Mouse (Mus musculus) embryo, embryonic 11.5 days (tissue): ENCODE measurements around the gene Ogfod2.

Experiments
- DNase-seq: peaks from one replicate; pipeline ENCODE4 v3.0.0-alpha.2; 2012; ENCODE audit warnings: low read depth, low spot score

The Ogfod2 gene

GRCm38 (mm10) chr5:124111742-124112497, at the start of gene Ogfod2:
Gene Ogfod2 (plus strand): TSS chr5:124112297.
- peak; percentile 96 for DNase-seq

GRCm38 (mm10) chr5:124069657-124070056, 42.4 kb upstream of the Ogfod2 start:
- DNase-seq: no peak

GRCm38 (mm10) chr5:124073682-124074081, 38.4 kb upstream of the Ogfod2 start:
- no peak for DNase-seq

GRCm38 (mm10) chr5:124074845-124075307, 37.2 kb upstream of the Ogfod2 start:
- DNase-seq: no peak

- DNase-seq: no peak
Measured at GRCm38 (mm10) chr5:124075716-124076115, 36.4 kb upstream of the Ogfod2 start.

DNA sequence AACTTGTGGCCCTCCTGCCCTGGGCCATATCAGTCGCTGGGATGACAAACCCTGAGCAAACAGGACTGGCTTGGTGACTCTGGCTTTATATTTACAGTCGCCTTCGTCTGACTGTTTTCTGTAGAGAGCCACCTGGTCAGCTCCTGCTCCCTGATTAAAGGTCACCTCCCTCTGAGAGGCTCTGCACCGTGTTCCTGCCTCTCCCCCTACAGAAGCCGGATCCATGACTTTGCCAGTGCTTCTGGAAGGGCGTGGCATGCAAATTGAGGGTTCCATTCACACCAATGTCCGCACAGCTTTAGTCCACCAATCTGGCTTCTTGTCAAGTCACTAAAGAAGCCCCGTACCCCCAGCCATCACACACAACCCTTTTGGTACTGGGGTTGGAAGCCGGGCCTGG, 35.5 kb upstream of the Ogfod2 start:
- no peak for DNase-seq

GRCm38 (mm10) chr5:124077241-124077640, 34.9 kb upstream of the Ogfod2 start:
- no peak for DNase-seq

- no peak for DNase-seq
Measured at GRCm38 (mm10) chr5:124077856-124078460, 34.1 kb upstream of the Ogfod2 start.

DNA sequence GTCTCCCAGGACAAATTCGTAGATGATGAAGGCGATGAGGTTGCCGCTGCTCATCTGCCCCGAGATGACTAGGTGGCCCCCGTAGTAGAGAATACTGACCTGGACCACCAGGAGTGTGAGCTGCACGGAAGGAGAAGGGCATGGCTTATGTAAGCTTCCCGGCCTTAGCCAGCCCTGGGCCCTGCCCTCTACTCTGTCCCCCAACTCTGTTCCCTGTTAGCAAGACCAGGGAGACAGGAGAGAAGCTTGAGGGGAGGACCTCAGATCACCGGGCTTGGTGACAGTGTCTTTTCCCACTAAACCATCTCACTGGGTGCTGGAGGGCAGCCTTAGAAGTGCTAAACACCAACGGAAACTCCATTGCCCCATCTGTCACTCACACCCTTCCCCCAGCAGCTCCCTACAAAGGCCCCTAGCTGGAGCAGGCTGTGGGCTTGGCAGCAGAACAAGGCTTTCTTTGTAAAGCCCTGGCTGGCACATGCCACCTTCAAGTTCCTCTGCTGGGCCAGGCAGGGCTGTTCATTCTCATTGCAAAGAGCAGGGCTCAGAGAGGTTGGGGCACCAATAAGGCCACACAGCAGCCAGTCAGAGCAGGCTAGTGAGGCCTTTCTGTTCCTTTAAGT, 33.2 kb upstream of the Ogfod2 start:
- no peak for DNase-seq

DNA sequence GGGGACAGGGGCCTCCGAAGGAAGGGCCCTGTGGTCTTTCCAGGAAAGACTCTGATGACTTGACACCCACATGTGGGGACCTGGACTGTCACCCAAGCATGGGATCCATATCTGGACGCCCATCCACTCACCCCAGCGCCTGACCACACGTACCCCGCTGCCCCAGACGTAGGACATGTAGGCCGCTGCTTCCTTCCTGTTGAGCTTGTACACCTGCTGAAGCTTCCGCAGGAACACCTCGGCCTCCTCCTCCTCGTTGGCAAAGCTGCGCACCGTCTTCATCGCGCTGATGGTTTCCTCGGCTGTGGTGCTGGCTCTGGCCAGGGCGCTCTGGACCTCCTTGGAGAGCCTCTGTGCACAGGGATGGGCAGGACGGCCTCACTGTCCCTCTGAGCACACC, 32.2 kb upstream of the Ogfod2 start:
- DNase-seq: no peak

DNA sequence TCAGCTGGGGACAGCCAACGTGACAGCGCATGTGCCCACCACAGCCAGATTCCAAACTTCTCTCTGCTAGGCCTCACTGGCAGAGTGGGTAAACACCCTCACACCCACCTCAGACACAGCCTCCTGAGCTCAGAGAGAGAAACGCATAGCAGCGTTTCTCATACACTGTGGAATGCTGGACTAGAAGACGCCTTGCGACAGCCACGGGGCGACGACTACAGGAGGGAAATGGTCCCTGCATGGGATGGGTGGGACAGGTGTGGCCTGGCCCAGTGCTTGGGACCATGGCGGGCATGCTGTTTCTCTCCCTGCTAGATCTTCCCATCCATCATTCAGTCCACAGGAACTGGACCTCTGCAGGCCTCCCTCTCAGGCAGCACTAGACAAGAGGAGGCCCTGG, 29.6 kb upstream of the Ogfod2 start:
- no peak for DNase-seq

GRCm38 (mm10) chr5:124082941-124083688, 29.0 kb upstream of the Ogfod2 start:
- no peak for DNase-seq

DNA sequence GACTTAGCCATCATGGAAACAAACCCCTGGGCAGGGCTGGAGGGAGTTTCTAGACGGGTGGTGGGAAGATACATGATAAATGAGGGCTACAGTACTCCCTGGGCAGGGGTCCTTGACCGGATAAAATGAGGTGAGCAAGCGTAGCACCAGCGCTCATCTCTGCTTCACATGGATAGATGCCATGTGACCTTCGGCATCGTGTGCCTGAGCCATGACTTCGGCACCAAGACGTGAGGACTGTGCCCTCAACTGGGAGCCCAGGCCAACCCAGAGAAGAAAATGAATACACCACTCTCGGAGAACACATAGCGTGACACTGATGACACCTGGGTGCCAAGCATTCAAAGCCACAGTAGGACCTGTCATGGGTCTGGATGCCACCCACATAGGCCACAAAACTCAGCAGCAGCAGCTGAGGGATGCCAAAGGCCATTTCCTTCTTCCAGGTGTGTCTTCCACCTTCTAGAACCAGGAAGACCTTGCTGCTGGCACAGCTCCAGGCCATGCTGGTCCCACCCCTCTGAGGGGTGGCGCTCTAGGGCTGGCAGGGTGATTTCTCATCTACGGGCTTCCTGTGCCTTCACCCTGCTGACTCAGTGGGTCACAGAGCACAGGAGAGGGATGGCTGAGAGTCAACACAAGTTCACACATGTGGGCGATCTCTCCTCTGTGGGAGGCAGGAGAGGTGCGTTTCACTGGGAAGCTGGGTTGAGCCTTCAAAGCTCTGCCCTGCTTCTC, 28.1 kb upstream of the Ogfod2 start:
- DNase-seq: no peak

GRCm38 (mm10) chr5:124084588-124085173, 27.4 kb upstream of the Ogfod2 start:
- peak; percentile 73 for DNase-seq

DNA sequence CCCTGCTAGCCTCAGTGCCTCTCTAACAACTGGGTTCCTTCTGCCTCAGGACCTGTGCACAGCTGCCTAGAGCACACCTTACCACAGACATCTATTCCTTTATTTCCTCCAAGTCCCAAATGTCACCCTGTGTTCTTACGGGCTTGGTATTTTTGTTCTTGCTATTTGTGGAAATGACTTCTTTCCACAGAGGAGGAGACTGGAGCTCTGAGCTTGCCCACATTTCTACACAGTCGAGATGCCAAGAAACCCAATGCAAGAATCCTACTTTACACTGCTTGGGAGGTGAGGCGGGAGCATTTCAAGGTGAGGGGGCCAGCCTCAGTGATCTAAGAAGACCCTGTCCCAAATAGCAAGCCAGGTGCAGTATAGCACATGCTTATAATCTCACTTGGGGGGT, 26.6 kb upstream of the Ogfod2 start:
- no peak for DNase-seq

GRCm38 (mm10) chr5:124086876-124087275, 25.2 kb upstream of the Ogfod2 start:
- no peak for DNase-seq

GRCm38 (mm10) chr5:124089868-124090267, 22.2 kb upstream of the Ogfod2 start:
- DNase-seq: no peak

- no peak for DNase-seq
Measured at GRCm38 (mm10) chr5:124091951-124092406, 20.1 kb upstream of the Ogfod2 start.

GRCm38 (mm10) chr5:124093120-124093794, 18.8 kb upstream of the Ogfod2 start:
- no peak for DNase-seq
